Mouse (Mus musculus) brain, embryonic 18.5 days (tissue): ENCODE results near the gene Kif26b.

Experiments used
- DNase-seq: peaks from one replicate; pipeline ENCODE4 v3.0.0-alpha.2; 2012; ENCODE audit warnings: low read depth, low spot score

Gene Kif26b

DNA sequence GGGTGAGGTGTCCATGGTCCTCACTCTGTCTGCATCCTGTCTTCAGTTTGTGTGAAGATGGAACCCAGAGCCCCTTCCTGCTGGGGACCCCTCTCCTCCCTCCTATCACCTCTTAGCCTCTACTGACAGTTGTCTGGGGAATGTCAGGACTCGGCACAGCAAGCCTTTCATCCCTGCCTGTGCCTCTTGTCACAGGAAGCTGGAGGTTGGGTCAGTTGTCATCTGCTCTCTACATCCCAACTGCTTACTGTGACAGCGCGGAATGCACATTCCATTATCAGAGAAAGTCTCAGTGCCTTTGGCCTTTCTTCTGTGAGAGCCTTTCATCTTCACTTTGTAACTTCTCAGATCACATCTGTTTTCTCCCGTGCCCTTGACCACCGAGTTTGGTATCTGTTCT is 132.6 kb downstream of the Kif26b start:
- DNase-seq, result no peak

DNA sequence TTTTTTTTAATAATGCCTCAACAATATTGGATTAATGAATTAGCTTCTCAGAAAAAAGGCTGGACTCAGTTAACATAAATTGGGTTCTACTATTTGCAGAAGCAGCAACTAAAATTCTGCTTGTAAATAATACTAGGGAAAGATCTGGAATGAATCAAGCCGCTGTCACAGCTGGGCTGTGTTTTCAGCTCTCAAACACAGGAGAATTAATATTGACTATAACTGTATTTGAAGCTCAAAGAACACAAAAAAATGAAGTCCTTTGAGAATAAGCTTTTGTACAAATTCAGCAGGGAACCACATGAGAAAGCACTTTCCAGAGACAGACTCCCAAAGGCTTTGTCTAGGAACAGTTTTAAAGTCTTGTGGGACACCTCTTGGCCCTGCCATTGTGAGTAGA is 134.6 kb downstream of the Kif26b start:
- no peak for DNase-seq

DNA sequence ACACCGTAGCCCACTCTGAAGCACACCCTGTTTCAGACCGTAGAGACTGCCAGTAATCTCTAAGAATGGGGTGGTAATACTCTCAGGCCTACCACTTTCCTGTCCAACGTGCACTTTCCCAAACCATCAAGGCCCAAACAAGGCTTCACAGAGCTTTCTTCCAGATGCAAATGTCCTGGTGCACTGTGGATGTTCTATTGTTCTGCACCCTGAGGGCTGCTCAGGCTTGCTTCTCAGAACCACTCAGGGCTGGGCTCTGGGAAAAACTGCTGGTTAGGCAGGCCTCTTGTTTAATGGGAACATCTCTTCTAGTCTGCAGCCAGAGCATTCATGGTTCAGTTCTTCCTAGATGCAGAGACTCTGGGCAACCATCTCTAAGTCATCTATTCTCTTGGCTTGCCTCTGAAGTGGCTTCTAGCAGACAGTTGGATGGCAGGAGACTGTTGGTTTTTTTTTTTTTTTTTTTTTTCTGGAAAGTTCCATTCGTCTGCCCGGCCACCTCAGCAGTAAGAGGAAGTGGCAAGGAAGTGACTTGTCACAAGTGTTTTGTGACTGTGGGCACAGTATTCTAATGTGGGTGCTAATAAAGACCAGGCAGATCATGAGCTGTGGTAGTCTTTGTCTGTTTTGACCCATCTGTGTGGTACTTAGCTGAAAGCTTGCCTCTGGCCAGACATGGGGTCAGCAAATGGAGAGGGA is 135.5 kb downstream of the Kif26b start:
- no peak for DNase-seq

DNA sequence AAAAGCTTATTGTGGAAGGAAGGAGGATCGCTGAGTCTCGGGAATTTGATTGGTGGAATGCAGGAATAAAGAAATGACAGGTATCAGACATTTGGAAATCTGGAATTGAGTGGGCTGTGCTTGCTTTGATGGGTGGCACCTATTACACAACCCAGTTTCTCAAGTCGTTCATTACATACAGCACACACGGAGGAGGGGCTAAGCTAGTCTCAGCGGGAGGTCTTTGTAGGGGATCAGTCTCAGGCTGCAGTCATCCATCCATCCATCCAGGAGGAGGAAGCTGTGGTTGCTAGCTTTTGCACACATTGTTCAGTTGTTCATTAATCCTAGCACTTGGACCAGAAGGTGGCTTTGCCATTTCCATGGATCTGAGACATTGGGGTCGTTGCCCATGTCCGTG is 137.6 kb downstream of the Kif26b start:
- DNase-seq, result no peak

GRCm38 (mm10) chr1:178667808-178668207 is 138.9 kb downstream of the Kif26b start:
- no peak for DNase-seq

GRCm38 (mm10) chr1:178668907-178669306 is 140.0 kb downstream of the Kif26b start:
- DNase-seq, result no peak

- no peak for DNase-seq
Measured at GRCm38 (mm10) chr1:178673051-178673450, 144.1 kb downstream of the Kif26b start.

DNA sequence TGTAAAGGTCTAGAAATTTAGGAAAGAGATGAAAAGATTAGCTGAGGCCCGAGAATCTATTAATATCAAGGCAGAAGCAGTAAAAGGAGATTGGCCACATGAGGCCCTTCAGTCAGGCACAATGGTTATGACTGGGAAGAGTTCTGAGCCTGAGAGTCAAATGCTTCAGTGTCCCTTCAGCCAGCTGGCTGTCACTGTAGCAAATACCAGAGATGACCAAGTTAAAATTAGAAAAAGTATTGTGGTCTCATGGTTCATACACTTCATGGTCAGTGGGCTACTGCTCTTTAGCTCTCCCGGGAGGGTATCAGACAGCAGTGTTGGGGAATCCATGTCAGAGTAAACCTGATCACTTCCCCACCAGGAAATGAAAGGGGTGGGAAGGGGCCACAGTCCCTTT is 144.6 kb downstream of the Kif26b start:
- no peak for DNase-seq

GRCm38 (mm10) chr1:178675542-178676252 is 146.8 kb downstream of the Kif26b start:
- DNase-seq, result no peak

DNA sequence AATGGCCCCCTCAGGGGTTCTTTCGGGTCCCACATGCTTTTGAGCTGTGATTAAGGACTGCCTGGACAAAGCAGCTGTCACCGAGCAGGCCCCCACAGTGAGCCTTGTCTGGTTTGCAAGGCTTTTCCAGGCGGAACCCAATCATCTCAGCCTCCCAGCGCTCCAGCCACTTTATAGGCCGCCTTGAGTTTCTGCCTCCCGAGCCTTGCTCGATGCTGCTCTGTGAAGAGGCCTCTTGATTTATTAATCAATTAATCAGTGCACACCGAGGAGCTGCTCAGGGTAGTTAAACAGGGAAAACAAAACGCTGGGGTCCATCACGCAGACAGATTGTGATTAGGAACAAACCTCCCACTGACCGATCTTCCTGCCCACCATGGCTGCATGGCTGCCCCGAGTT is 148.2 kb downstream of the Kif26b start:
- DNase-seq, result no peak

DNA sequence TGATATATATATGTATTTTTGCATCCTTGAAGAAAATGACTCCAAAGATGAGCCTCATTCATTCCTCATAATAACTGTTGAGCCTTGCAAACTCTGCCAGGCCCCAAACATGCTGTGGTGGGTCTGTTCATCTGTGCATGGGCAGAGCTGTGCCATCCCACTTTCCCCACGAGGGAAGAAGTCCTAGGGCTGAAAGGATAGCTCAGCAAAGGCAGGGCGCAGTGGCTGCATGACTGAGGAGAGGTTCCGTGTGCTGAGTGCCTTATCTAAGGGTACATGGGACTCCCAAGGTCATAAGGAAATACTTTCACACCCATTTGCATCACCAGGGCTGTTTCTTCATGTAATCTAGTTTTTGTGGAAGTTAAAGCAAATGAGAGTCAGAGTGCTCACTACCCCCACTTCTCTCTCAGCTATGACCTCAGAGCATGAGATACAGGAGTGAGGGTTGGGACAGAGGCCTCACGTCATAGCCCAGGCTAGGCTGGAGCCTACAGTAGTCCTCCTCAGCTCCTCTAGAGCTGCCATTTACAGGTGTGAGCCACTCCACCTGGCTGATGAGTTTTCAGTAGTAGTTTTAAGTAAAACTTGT is 148.8 kb downstream of the Kif26b start:
- no peak for DNase-seq

DNA sequence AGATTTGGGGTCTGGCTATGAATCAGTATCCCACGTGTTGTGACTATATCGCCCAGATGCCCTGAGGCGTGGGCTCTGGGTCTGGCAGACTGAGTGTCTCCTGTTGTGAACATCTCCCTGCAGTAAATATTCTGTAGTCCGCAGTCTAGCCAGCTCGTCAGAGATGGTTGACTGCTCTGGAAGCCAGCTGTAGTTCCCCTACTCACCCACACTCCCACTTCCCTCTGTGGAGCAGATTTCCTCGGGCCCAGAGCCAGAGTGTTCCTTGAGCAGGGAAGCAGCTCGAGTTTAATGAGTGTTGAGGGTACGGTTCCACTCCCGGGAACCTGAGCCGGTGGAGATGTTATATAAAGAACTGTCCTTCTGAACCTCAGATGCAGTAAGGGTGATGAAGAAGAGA is 154.7 kb downstream of the Kif26b start:
- DNase-seq, result no peak

DNA sequence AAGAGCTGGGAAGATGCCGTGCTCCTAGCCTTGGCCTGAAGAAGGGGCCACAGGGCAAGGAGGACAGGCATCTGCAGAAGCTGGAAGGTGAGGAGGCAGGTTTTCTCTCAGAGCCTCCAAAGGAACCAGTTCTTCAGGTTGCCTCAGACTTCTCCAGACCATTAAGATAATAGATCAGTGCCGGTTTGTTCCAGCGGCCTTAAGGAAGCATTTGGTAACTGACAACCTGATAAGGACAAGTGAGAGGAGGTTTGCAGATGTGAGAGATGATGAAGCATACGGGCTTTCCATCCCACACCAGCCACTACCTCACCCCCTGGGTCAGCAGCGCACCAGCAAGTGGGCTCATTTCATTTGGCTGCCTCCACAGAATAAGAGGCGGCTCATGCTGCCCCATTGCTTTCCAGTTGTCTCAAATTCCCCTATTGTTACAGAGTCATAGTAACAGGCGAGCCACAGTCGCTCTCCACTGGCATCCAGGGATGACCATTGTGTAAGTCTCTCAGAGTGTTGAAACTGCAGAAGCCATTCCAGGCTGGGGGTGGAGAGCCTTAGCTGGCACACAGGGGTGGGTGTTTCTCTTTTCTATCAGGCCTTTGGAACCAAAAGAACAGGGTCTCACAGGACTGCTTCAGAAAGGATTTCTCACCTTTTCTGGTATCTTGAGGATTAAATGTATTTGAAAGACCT is 156.2 kb downstream of the Kif26b start:
- no peak for DNase-seq

DNA sequence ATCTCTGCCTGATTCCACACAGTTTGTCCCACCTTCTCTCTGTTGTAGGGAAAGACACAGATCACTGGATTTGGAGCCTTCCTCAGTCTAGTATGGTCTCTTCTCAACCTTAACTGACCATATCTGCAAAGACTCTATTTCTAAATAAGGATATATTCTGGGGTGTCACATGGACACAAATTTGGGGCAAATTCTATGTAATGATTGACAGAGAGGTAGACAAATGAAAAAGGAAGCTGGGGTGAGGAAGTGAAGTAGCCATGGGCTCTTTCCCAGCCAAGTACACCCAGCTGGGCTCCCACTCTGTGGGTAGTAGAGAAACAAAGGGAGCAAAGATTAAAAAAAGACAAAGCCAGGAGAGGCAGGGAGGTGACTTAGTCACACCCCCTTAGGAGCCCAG is 158.0 kb downstream of the Kif26b start:
- no peak for DNase-seq

DNA sequence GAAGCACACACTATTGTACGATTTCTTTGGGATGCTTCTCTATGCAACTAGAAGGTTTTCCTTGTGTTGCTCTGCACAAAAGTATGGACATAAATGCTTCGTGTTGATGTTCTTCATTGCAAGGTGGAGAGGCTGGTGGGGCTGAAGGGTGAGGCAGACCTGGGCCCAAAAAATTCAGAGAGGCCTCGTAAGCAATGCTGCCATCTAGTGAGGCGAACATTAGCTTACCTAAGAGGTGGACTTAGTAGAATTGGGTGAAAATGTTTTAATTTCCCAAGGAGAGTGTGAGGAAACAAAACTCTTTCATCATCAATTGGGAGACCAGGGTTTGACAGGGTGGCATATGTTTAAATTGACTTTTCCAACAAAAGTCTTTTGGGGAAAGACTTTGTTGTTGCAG is 160.6 kb downstream of the Kif26b start:
- DNase-seq, result no peak

DNA sequence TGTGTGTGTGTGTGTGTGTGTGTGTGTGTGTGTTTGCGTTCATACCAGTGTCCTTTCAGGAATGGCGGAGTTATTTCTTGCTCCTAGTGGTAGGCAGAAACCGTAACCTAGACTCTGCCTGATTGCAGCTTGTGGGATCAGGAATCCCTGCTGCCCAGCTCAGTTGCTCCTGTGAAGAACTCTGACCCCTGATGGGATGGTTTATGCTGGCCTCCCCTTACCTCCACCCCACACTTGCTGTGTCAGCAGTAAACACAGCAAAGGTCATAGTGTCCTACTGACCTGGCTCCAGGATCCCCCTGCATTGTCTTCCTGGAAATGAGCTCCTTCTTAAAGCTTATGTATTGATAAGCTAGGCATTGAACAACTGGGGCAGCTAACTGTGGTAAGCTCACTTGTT is 162.8 kb downstream of the Kif26b start:
- DNase-seq, result no peak

DNA sequence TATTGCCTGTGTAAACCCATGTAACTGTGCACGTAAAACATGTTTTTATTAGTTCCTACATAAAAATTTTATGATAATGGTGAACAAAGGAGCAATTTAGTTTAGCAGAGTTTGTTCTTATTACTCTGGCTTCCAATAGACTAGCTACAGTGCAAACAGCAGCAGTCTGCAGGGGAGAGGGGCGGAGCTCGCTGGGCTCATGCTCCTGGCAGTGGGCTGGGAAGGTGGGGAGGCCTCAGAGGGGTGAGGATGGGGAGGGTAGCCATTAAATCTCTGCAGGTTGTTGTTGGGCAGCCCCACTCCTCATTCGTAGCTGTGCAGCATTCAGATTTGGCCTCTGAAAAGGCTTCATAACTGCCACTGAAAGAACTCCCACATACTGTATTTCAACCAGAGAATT is 171.2 kb downstream of the Kif26b start:
- DNase-seq, result no peak

DNA sequence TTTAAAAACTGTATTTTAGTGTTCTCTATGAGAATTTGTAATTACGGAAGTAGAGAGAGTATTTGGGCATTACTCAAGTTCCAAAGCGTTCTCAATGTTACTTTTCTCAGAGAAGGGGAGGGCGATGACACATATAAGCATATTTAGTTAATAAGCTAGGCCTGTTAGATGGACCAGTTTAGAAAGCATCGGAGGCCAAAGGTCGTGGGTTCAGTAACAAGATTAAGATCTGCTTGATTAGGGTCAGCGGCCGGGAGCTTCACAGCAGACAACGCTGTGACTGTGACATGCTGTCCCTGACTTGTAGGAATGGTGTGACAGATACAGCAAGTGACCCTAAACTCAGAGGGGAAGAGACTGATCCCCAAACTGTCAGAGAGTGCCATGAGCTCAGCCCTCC is 174.6 kb downstream of the Kif26b start:
- DNase-seq, result no peak

DNA sequence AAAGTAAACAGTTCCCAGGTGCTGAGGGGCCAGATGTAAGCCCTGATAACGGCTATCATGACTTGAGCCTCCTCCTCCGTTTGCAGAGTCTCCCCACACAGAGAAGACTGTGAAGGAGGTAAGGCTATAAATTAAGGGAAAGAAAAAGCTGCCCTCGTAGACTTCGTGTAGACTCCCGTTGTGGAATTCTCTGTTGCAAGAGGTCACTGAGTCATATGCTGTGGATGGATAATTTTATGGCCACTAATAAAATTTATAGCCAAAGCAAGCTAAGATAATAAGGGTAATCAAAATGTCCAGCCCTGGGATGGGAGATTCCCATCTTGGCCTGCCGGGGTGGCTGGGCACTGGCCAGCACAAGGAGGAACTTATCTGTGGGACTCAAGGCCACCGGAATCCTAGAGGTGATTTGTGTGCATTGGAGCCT is 179.0 kb downstream of the Kif26b start:
- DNase-seq, result no peak

DNA sequence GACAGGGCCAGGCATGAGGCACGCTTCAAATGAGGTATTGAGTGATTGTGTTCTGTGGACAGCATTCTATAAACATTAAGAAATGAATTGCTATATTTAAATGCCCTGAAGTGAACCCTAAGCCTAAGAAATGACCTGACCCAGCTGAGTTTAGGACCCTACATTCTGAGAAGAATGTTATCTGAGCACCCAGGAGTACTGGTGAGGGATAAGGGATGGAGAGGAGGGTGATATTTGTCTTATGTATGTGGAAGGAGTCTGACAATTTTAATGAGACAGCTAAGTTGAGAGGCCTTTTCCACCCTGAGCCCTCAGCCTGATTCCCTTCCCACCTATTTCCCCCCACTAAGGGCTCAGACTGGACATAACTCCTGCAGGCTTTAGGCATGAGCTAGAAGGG is 179.4 kb downstream of the Kif26b start:
- no peak for DNase-seq

GRCm38 (mm10) chr1:178712189-178712873 is 183.4 kb downstream of the Kif26b start:
- no peak for DNase-seq

DNA sequence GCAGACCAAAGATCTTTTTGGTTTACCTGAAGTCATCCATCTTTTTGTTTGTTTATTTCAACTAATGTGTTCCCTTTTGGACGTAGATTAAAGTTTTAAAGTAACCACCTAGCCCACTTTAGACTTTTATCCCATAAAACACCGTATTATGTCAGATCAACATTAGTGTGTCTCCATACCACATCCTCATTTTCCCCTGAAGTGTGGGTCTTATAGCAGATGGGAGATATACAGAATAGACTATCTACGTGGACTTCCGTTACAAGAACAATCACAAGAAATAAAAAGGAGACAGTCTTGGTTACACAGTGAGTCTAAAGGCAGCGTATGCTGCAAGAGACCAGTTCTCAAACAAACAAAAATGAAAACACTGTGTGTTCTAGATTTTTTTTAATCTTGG is 185.3 kb downstream of the Kif26b start:
- no peak for DNase-seq
